Mouse (Mus musculus): ENCODE data around the gene Hoxc13. TPM values are rescaled to one million over a fixed set of nuclear protein-coding genes. Genes with fewer than 3 reads are reported as not detected.

Gene Hoxc13
- 5.8 TPM for polyA plus RNA-seq (2012; fragmentation: generic; extraction: Trizol)

DNA sequence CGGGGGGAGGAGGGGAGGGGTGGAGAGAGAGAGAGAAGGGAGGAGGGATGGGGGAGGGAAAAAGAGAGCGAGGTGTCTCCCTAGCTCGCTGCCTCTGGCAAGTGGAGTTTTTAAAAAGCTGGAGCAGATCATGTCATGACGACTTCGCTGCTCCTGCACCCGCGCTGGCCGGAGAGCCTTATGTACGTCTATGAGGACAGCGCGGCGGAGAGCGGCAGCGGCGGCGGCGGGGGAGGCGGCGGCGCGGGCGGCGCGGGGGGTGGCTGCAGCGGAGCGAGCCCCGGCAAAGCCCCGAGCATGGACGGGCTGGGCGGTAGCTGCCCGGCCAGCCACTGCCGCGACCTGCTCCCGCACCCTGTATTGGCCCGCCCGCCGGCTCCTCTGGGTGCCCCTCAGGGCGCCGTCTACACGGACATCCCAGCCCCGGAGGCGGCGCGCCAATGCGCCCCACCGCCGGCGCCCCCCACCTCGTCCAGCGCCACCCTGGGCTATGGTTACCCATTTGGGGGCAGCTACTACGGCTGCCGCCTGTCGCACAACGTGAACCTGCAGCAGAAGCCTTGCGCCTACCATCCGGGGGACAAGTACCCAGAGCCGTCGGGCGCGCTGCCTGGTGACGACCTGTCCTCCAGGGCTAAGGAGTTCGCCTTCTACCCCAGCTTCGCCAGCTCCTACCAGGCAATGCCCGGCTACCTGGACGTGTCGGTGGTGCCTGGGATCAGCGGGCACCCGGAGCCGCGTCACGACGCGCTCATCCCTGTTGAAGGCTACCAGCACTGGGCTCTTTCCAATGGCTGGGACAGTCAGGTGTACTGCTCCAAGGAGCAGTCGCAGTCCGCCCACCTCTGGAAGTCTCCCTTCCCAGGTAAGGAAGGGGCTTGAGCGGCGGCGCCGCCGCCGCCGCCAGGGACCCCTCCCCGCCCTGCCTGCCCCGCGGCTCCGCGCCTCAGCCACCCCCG lies at the start of gene Hoxc13:
Gene Hoxc13, plus strand, starts transcription at position 51 of the 959 bp plus-strand sequence.
- no peak for TF ChIP-seq TCF3 (IDR thresholded peaks at IDR 0.05; ENCODE audit: insufficient read length, low read depth)
- TF ChIP-seq MAX (IDR thresholded peaks at IDR 0.05; ENCODE audit: low read depth), result no peak
- TF ChIP-seq POLR2A (IDR thresholded peaks at IDR 0.05; ENCODE audit: insufficient read length, low read depth), result peak; percentile 50
- TF ChIP-seq REST (IDR thresholded peaks at IDR 0.05; ENCODE audit: insufficient read depth, insufficient read length), result no peak
- no peak for TF ChIP-seq POLR2AphosphoS2 (IDR thresholded peaks at IDR 0.05; ENCODE audit: insufficient read length, low read depth)
- TF ChIP-seq MYOD1 (IDR thresholded peaks at IDR 0.05; ENCODE audit: control insufficient read depth in 1 of 3, insufficient read length in 2 of 3, low read depth in 2 of 3), result peak in 1 of 3 experiments; percentile 30
- TF ChIP-seq CEBPB (IDR thresholded peaks at IDR 0.05; ENCODE audit: insufficient read depth, poor library complexity, severe bottlenecking), result no peak
- no peak for TF ChIP-seq TCF12 (IDR thresholded peaks at IDR 0.05; ENCODE audit: insufficient read depth, poor library complexity, severe bottlenecking)
- TF ChIP-seq SRF (IDR thresholded peaks at IDR 0.05; ENCODE audit: control insufficient read depth, insufficient read length, low read depth), result no peak
- no peak for TF ChIP-seq E2F4 (IDR thresholded peaks at IDR 0.05; ENCODE audit: insufficient read depth)
- no peak for TF ChIP-seq USF1 (IDR thresholded peaks at IDR 0.05; ENCODE audit: low read depth)
- no peak for TF ChIP-seq MYOG (IDR thresholded peaks at IDR 0.05; ENCODE audit: control insufficient read depth in 1 of 3, insufficient read depth in 1 of 3, insufficient read length in 2 of 3, low read depth in 2 of 3)
- peak within 1 kb of the TSS; percentile 52 for H3K4me3 ChIP-seq
- H3ac ChIP-seq (ENCODE audit: control insufficient read depth, insufficient read length), result peak within 1 kb of the TSS; percentile 56
- peak within 1 kb of the TSS; percentile 97 for H3K4me2 ChIP-seq (ENCODE audit: low read depth)
- no peaks in the 10 kb centered on the region for H3K79me2 ChIP-seq (ENCODE audit: control insufficient read depth, insufficient read depth)
- peaks cover 6% of the 10 kb centered on the region for H3K27me3 ChIP-seq (ENCODE audit: control insufficient read depth, insufficient read depth, insufficient read length)
- no peaks in the 10 kb centered on the region for H3K36me3 ChIP-seq (ENCODE audit: control insufficient read depth, insufficient read depth)

DNA sequence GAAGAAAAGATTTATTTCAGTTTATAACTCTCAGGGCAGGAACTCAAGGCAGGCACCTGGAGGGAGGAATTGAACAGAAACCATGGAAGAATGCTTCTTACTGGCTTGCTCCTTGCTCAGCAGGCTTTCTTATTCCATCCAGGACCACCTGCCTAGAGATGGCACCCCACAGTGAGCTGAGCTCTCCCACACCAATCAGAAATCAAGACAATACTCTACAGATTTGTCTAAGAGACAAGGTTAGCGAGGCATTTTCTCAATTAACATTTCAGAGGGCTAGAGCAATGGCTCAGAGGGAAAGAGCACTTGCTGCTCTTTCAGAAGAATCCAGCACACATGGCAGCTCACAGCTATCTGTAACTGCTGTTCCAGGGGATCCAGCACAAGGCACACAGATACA lies 35.1 kb upstream of the Hoxc13 start:
- H3ac ChIP-seq (ENCODE audit: control insufficient read depth, insufficient read length), result no peak overlapping the region
- no peaks in the 10 kb centered on the region for H3K36me3 ChIP-seq (ENCODE audit: control insufficient read depth, insufficient read depth)
- H3K4me2 ChIP-seq (ENCODE audit: low read depth), result no peak overlapping the region
- no peak for TF ChIP-seq POLR2AphosphoS2 (IDR thresholded peaks at IDR 0.05; ENCODE audit: insufficient read length, low read depth)
- TF ChIP-seq REST (IDR thresholded peaks at IDR 0.05; ENCODE audit: insufficient read depth, insufficient read length), result no peak
- TF ChIP-seq TCF3 (IDR thresholded peaks at IDR 0.05; ENCODE audit: insufficient read length, low read depth), result no peak
- no peak for TF ChIP-seq MYOG (IDR thresholded peaks at IDR 0.05; ENCODE audit: control insufficient read depth in 1 of 3, insufficient read depth in 1 of 3, insufficient read length in 2 of 3, low read depth in 2 of 3)
- TF ChIP-seq POLR2A (IDR thresholded peaks at IDR 0.05; ENCODE audit: insufficient read length, low read depth), result no peak
- TF ChIP-seq USF1 (IDR thresholded peaks at IDR 0.05; ENCODE audit: low read depth), result no peak
- no peak for TF ChIP-seq E2F4 (IDR thresholded peaks at IDR 0.05; ENCODE audit: insufficient read depth)
- TF ChIP-seq CEBPB (IDR thresholded peaks at IDR 0.05; ENCODE audit: insufficient read depth, poor library complexity, severe bottlenecking), result no peak
- no peak for TF ChIP-seq MAX (IDR thresholded peaks at IDR 0.05; ENCODE audit: low read depth)
- no peaks in the 10 kb centered on the region for H3K79me2 ChIP-seq (ENCODE audit: control insufficient read depth, insufficient read depth)
- H3K4me3 ChIP-seq, result no peak overlapping the region
- H3K27me3 ChIP-seq (ENCODE audit: control insufficient read depth, insufficient read depth, insufficient read length), result peaks cover 16% of the 10 kb centered on the region

DNA sequence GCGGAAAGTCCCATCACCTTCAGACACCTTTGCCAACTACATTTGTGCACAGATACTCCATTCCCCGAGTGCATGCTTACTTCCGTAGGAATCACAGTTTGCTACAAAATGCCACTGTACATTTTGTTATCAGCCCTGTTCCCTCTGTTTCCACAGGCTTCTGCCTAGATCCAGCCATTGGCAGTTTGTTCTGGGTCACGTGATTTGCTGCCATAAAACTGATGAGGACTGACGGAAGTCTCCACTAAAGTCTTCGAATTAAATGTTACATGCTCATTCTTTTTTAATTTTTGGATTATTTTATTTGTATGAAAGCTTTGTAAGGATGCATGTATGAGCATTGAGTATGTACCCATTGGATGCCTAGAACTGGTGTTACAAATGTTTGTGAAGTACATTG lies 25.8 kb upstream of the Hoxc13 start:
- Histone ChIP-seq H3K36me3 (ENCODE audit: control insufficient read depth, insufficient read depth) (no peaks in the 10 kb centered on the region), H3K4me2 (ENCODE audit: low read depth) (no peak overlapping the region)

DNA sequence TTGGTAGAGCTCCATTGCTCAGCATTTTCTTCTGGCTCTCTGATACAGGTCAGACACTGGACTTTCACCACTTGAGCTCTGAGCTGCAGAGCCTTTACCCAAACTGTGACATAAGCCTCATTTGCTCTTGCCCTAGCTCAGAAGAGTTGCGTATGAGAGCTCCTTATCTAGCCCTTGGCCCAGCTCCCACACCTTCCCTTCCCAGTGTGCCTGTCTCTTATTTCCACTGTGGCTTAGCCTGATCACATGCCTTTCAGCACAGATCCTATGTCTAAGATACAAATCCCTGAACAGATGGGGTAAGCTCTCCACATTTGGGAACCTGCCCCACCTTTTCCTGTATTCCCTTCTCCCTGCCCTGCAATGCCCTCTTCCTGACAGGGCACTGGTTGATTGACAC lies 16.0 kb upstream of the Hoxc13 start:
- H3ac ChIP-seq (ENCODE audit: control insufficient read depth, insufficient read length), result no peak overlapping the region
- H3K79me2 ChIP-seq (ENCODE audit: control insufficient read depth, insufficient read depth), result no peaks in the 10 kb centered on the region
- H3K4me3 ChIP-seq, result no peak overlapping the region
- H3K4me2 ChIP-seq (ENCODE audit: low read depth), result peak overlapping the region; percentile 30
- H3K27me3 ChIP-seq (ENCODE audit: control insufficient read depth, insufficient read depth, insufficient read length), result peaks cover 53% of the 10 kb centered on the region
- no peak for TF ChIP-seq TCF3 (IDR thresholded peaks at IDR 0.05; ENCODE audit: insufficient read length, low read depth)
- TF ChIP-seq POLR2AphosphoS2 (IDR thresholded peaks at IDR 0.05; ENCODE audit: insufficient read length, low read depth), result no peak
- TF ChIP-seq MYOG (IDR thresholded peaks at IDR 0.05; ENCODE audit: control insufficient read depth in 1 of 3, insufficient read depth in 1 of 3, insufficient read length in 2 of 3, low read depth in 2 of 3), result no peak
- peak; percentile 24 for TF ChIP-seq USF1 (IDR thresholded peaks at IDR 0.05; ENCODE audit: low read depth)
- no peak for TF ChIP-seq CEBPB (IDR thresholded peaks at IDR 0.05; ENCODE audit: insufficient read depth, poor library complexity, severe bottlenecking)
- no peak for TF ChIP-seq TCF12 (IDR thresholded peaks at IDR 0.05; ENCODE audit: insufficient read depth, poor library complexity, severe bottlenecking)
- no peak for TF ChIP-seq POLR2A (IDR thresholded peaks at IDR 0.05; ENCODE audit: insufficient read length, low read depth)
- no peak for TF ChIP-seq E2F4 (IDR thresholded peaks at IDR 0.05; ENCODE audit: insufficient read depth)
- peak; percentile 66 for TF ChIP-seq SRF (IDR thresholded peaks at IDR 0.05; ENCODE audit: control insufficient read depth, insufficient read length, low read depth)
- TF ChIP-seq MYOD1 (IDR thresholded peaks at IDR 0.05; ENCODE audit: control insufficient read depth in 1 of 3, insufficient read length in 2 of 3, low read depth in 2 of 3), result peak in 1 of 3 experiments; percentile 24
- no peak for TF ChIP-seq MAX (IDR thresholded peaks at IDR 0.05; ENCODE audit: low read depth)
- TF ChIP-seq REST (IDR thresholded peaks at IDR 0.05; ENCODE audit: insufficient read depth, insufficient read length), result no peak
- H3K36me3 ChIP-seq (ENCODE audit: control insufficient read depth, insufficient read depth), result no peaks in the 10 kb centered on the region

More for the DNA sequence above, 25.8 kb upstream of the Hoxc13 start:
- H3ac ChIP-seq (ENCODE audit: control insufficient read depth, insufficient read length), result no peak overlapping the region
- H3K79me2 ChIP-seq (ENCODE audit: control insufficient read depth, insufficient read depth), result no peaks in the 10 kb centered on the region
- peaks cover 17% of the 10 kb centered on the region for H3K27me3 ChIP-seq (ENCODE audit: control insufficient read depth, insufficient read depth, insufficient read length)
- no peak for TF ChIP-seq TCF12 (IDR thresholded peaks at IDR 0.05; ENCODE audit: insufficient read depth, poor library complexity, severe bottlenecking)
- TF ChIP-seq POLR2AphosphoS2 (IDR thresholded peaks at IDR 0.05; ENCODE audit: insufficient read length, low read depth), result no peak
- TF ChIP-seq MAX (IDR thresholded peaks at IDR 0.05; ENCODE audit: low read depth), result no peak
- no peak for TF ChIP-seq MYOD1 (IDR thresholded peaks at IDR 0.05; ENCODE audit: control insufficient read depth in 1 of 3, insufficient read length in 2 of 3, low read depth in 2 of 3)
- no peak for TF ChIP-seq MYOG (IDR thresholded peaks at IDR 0.05; ENCODE audit: control insufficient read depth in 1 of 3, insufficient read depth in 1 of 3, insufficient read length in 2 of 3, low read depth in 2 of 3)
- no peak for TF ChIP-seq SRF (IDR thresholded peaks at IDR 0.05; ENCODE audit: control insufficient read depth, insufficient read length, low read depth)
- TF ChIP-seq USF1 (IDR thresholded peaks at IDR 0.05; ENCODE audit: low read depth), result no peak
- no peak for TF ChIP-seq REST (IDR thresholded peaks at IDR 0.05; ENCODE audit: insufficient read depth, insufficient read length)
- no peak for TF ChIP-seq TCF3 (IDR thresholded peaks at IDR 0.05; ENCODE audit: insufficient read length, low read depth)
- TF ChIP-seq POLR2A (IDR thresholded peaks at IDR 0.05; ENCODE audit: insufficient read length, low read depth), result no peak
- TF ChIP-seq CEBPB (IDR thresholded peaks at IDR 0.05; ENCODE audit: insufficient read depth, poor library complexity, severe bottlenecking), result no peak
- no peak for TF ChIP-seq E2F4 (IDR thresholded peaks at IDR 0.05; ENCODE audit: insufficient read depth)
- H3K4me3 ChIP-seq, result no peak overlapping the region
